Comparison of ENCODE assay signal across 27 mouse cellular contexts in genomic region chr13:58679663-58680062, GRCm38 (mm10).
DNase-seq lines count a peak whose midpoint lies in the region; ATAC-seq and TF ChIP-seq lines count a peak whose summit lies in the region.
"Had no signal": no experiment of that assay in that cellular context is flagged by ENCODE, and none has a peak within 500 bp of the region (broad histone marks: within the 10 kb centered on the region; RNA-seq: fewer than 3 reads in every experiment).

No protein-coding gene starts in this region.

- H3K4me1 ChIP-seq in forebrain, embryonic 15.5 days: no peaks in the 10 kb centered on the region
- H3K4me1 ChIP-seq in forebrain, embryonic 11.5 days (replicated peaks; ENCODE audit: control insufficient read depth, insufficient read depth, low read length): no peaks in the 10 kb centered on the region
- H3K4me1 ChIP-seq in intestine, postnatal 0 days (replicated peaks; ENCODE audit: control insufficient read depth, insufficient read depth, low read length): no peaks in the 10 kb centered on the region
- H3K4me1 ChIP-seq: heart, embryonic 10.5 days; heart, embryonic 13.5 days had no signal

- WGBS in forebrain, embryonic 15.5 days: 75% methylated on average over 6 of the region's 6 CpGs
- WGBS in forebrain, embryonic 11.5 days: 87% methylated on average over 6 of the region's 6 CpGs
- WGBS in intestine, postnatal 0 days: 67% methylated on average over 6 of the region's 6 CpGs

- H3K4me2 ChIP-seq in forebrain, embryonic 15.5 days (replicated peaks): no peak overlapping the region
- no peak overlapping the region for H3K4me2 ChIP-seq in forebrain, embryonic 11.5 days (ENCODE audit: low read depth, low read length, severe bottlenecking)
- H3K4me2 ChIP-seq in intestine, postnatal 0 days (replicated peaks; ENCODE audit: low read depth): no peak overlapping the region
- H3K4me2 ChIP-seq: heart, embryonic 13.5 days; hindbrain, embryonic 14.5 days had no signal

- H3K27me3 ChIP-seq in forebrain, embryonic 15.5 days: no peaks in the 10 kb centered on the region
- H3K27me3 ChIP-seq in forebrain, embryonic 11.5 days (ENCODE audit: control insufficient read depth, insufficient read depth, low read length): no peaks in the 10 kb centered on the region
- no peaks in the 10 kb centered on the region for H3K27me3 ChIP-seq in intestine, postnatal 0 days (replicated peaks; ENCODE audit: control insufficient read depth, insufficient read depth, low read length)
- H3K27me3 ChIP-seq: CH12.LX; heart, embryonic 13.5 days had no signal

- TF ChIP-seq CTCF in intestine, postnatal 0 days (IDR thresholded peaks at IDR 0.05; ENCODE audit: low read depth): no peak

- no peak for DNase-seq in forebrain, embryonic 11.5 days (ENCODE audit: low spot score)
- DNase-seq in layer of hippocampus, adult 11-12 months (ENCODE audit: low spot score): peak; percentile 10
- no peak for DNase-seq in layer of hippocampus, postnatal 25 days (ENCODE audit: extremely low spot score in 1 of 2, low spot score in 1 of 2)
- peak; percentile 8 for DNase-seq in brain, adult 2 months (ENCODE audit: low read depth, low spot score)
- DNase-seq in brain, embryonic 18.5 days (ENCODE audit: low read depth, low spot score): peak; percentile 46
- DNase-seq: adrenal gland, postnatal 10 days; adrenal gland, postnatal 36 days; B cell, adult 2 months; cerebellum, adult 18-20 months; cerebellum, adult 9-10 months; cerebellum, postnatal 14 days; gastrocnemius, postnatal 10 days; gastrocnemius, postnatal 36 days; heart, adult 2 months; heart, postnatal 14 days; heart, postnatal 4 days had no signal

- H3K4me3 ChIP-seq in forebrain, embryonic 15.5 days: no peak overlapping the region
- H3K4me3 ChIP-seq in forebrain, embryonic 11.5 days (ENCODE audit: low read depth, low read length): no peak overlapping the region
- no peak overlapping the region for H3K4me3 ChIP-seq in intestine, postnatal 0 days (ENCODE audit: low read depth, low read length)
- H3K4me3 ChIP-seq: heart, adult 2 months; heart, embryonic 10.5 days; heart, embryonic 13.5 days had no signal

- peak overlapping the region; percentile 57 for H3K27ac ChIP-seq in forebrain, embryonic 15.5 days (replicated peaks)
- no peak overlapping the region for H3K27ac ChIP-seq in forebrain, embryonic 11.5 days (ENCODE audit: low read depth, low read length)
- H3K27ac ChIP-seq in intestine, postnatal 0 days (ENCODE audit: low read depth, low read length): no peak overlapping the region
- H3K27ac ChIP-seq: heart, adult 2 months; heart, embryonic 10.5 days; heart, embryonic 13.5 days; hindbrain, embryonic 14.5 days; hindbrain, postnatal 0 days had no signal

- ATAC-seq in forebrain, embryonic 15.5 days (replicated peaks): no peak
- no peak for ATAC-seq in forebrain, embryonic 11.5 days (replicated peaks; ENCODE audit: low FRiP score)
- ATAC-seq in intestine, postnatal 0 days: no peak
- ATAC-seq: hindbrain, postnatal 0 days; inflammation-experienced regulatory T-cells, adult 6 months; intestine, embryonic 16.5 days; Patski had no signal

- no peaks in the 10 kb centered on the region for H3K36me3 ChIP-seq in forebrain, embryonic 15.5 days
- no peaks in the 10 kb centered on the region for H3K36me3 ChIP-seq in forebrain, embryonic 11.5 days (ENCODE audit: control insufficient read depth, insufficient read depth, low read length)
- H3K36me3 ChIP-seq in intestine, postnatal 0 days (ENCODE audit: control insufficient read depth, insufficient read depth): no peaks in the 10 kb centered on the region
- H3K36me3 ChIP-seq: G1E; heart, embryonic 10.5 days; heart, embryonic 13.5 days had no signal

- H3K9me3 ChIP-seq in forebrain, embryonic 15.5 days: 0 out of 2 replicates have a peak, but pooled peaks cover 3% of the 10 kb centered on the region
- H3K9me3 ChIP-seq in forebrain, embryonic 11.5 days (ENCODE audit: control insufficient read depth, low read length): no peaks in the 10 kb centered on the region
- no peaks in the 10 kb centered on the region for H3K9me3 ChIP-seq in intestine, postnatal 0 days (ENCODE audit: control insufficient read depth)
- H3K9me3 ChIP-seq: heart, embryonic 13.5 days had no signal

- no peak overlapping the region for H3K9ac ChIP-seq in forebrain, embryonic 15.5 days (replicated peaks)
- no peak overlapping the region for H3K9ac ChIP-seq in forebrain, embryonic 11.5 days (ENCODE audit: low read length)
- no peak overlapping the region for H3K9ac ChIP-seq in intestine, postnatal 0 days (ENCODE audit: low read depth, low read length)
- H3K9ac ChIP-seq: heart, embryonic 13.5 days; hindbrain, embryonic 14.5 days had no signal

Comparison
In these comparisons a context has a peak if more than half of its experiments do, and no peak if none do; other contexts are left out.
1. DNase-seq: peak in layer of hippocampus, adult 11-12 months (single experiment), brain, adult 2 months (single experiment) and brain, embryonic 18.5 days (single experiment); none in forebrain, embryonic 11.5 days (single experiment) and layer of hippocampus, postnatal 25 days (0 of 2).